Mouse (Mus musculus): Measurements from ENCODE around the gene St5. TPM values are rescaled to one million over a fixed set of nuclear protein-coding genes. Genes with fewer than 3 reads are reported as not detected.

St5 gene
- total RNA-seq, 2 experiments from 2014 or later: 14.1 to 16.8 TPM

Small RNA genes within 50 kb of the gene (microRNA-seq; reads per million reads assigned to microRNA genes)
- 0 to 0.67 reads per million in 2 experiments for gene Gm47284

Other genes with a start within 250 kb of the St5 start
- 10 to 100 TPM in 1 of 2 experiments, 1 to 10 TPM in 1; 8.7 to 11.0 TPM for gene Trim66, start 195.5 kb downstream of the St5 start, total RNA-seq (2021)
- gene Rpl27a, start 184.5 kb downstream of the St5 start, total RNA-seq (2021): 100 to 1,000 TPM; 101 to 121 TPM
- 1 to 10 TPM; 3.9 to 4.5 TPM for gene Akip1, start 85 bp upstream of the St5 start, total RNA-seq (2021)
- gene BC051019, start 20.2 kb upstream of the St5 start, total RNA-seq (2021): not detected
- gene Ascl3, start 28.1 kb upstream of the St5 start, total RNA-seq (2021): not detected
- gene Tmem9b, start 49.3 kb upstream of the St5 start, total RNA-seq (2021): 10 to 100 TPM; 81.0 to 81.5 TPM
- 10 to 100 TPM; 87.2 to 87.8 TPM for gene Nrip3, start 78.4 kb upstream of the St5 start, total RNA-seq (2021)
- gene Scube2, start 162.1 kb upstream of the St5 start, total RNA-seq (2021): under 1 TPM; 0.82 to 0.88 TPM

Measured in left cerebral cortex, postnatal 14 days (tissue).